Mouse (Mus musculus) lung, postnatal 0 days (tissue): ENCODE results near the gene Spred3. TPM values are rescaled to one million over a fixed set of nuclear protein-coding genes. Genes with fewer than 3 reads are reported as not detected.

Experiments
- ATAC-seq: fragments of 200-750 bp; cut with Nextera tagmentation; 2 replicates; pipeline ENCODE4 v1.8.0; 2017; ENCODE audit warnings: moderate library complexity
- DNase-seq: peaks from one replicate; pipeline ENCODE4 v3.0.0-alpha.2; 2016; ENCODE audit warnings: low spot score
- H3K27ac ChIP-seq: fragments of 300-500 bp; sonication (generic); 2 replicates; pipeline ENCODE4 v1.5.1; 2014; ENCODE audit warnings: antibody characterized with exemption, mild to moderate bottlenecking, low read length, mixed read lengths
- H3K27me3 ChIP-seq: fragments of 300-500 bp; sonication (generic); replicated peaks from 2 replicates; pipeline ENCODE4 v1.6.1; 2014; ENCODE audit warnings: low read length, mixed read lengths; ENCODE audit not compliant: insufficient read depth
- H3K36me3 ChIP-seq: fragments of 300-500 bp; sonication (generic); 2 replicates; pipeline ENCODE4 v1.6.1; 2014; ENCODE audit warnings: low read length, mixed read lengths; ENCODE audit not compliant: insufficient read depth
- H3K4me1 ChIP-seq: fragments of 300-500 bp; sonication (generic); 2 replicates; pipeline ENCODE4 v1.6.1; 2014; ENCODE audit warnings: antibody characterized with exemption, low read depth, low read length, mixed read lengths; ENCODE audit not compliant: insufficient read depth
- H3K4me2 ChIP-seq: fragments of 300-500 bp; sonication (generic); replicated peaks from 2 replicates; pipeline ENCODE4 v1.6.1; 2014; ENCODE audit warnings: low read depth, mild to moderate bottlenecking, low read length, moderate library complexity, mixed read lengths
- H3K4me3 ChIP-seq: fragments of 300-500 bp; sonication (generic); 2 replicates; pipeline ENCODE4 v1.5.1; 2014; ENCODE audit warnings: low read depth, low read length
- H3K9ac ChIP-seq: fragments of 300-500 bp; sonication (generic); replicated peaks from 2 replicates; pipeline ENCODE4 v1.6.1; 2014; ENCODE audit warnings: low read depth, mild to moderate bottlenecking
- H3K9me3 ChIP-seq: fragments of 300-500 bp; sonication (generic); 2 replicates; pipeline ENCODE4 v1.6.1; 2016; ENCODE audit warnings: low read length, mixed read lengths
- CTCF ChIP-seq: IDR thresholded peaks from 2 replicates; pipeline ENCODE4 v1.5.1; 2016; ENCODE audit warnings: antibody characterized with exemption, mild to moderate bottlenecking
- EP300 ChIP-seq: IDR thresholded peaks from 2 replicates; pipeline ENCODE4 v1.6.1; 2016; ENCODE audit warnings: antibody characterized with exemption, mild to moderate bottlenecking, control low read depth
- WGBS: fragments of 180-500 bp; shearing (Covaris S2); extraction: QIAGEN DNeasy Blood & Tissue Kit; methylation state at CpG from one replicate; pipeline ENCODE4 v1.1.7; 2014; 5-methylcytosine and 5-hydroxymethylcytosine counted together
- polyA plus RNA-seq: library from polyadenylated mRNA; unstranded; fragments of >200 nt; fragmentation: Nextera tagmentation; extraction: Ambion mirVana; gene quantifications from 2 replicates; pipeline ENCODE4 v1.2.1, GENCODE M21; 2015

Gene Spred3
- polyA plus RNA-seq, 1 experiment from 2014 or later, result 0.95 TPM

- Histone ChIP-seq H3K36me3 (peaks cover 14% of the 10 kb centered on the region; the same call in 1 of the 2 replicates), H3K9ac (peak within 1 kb of the TSS; percentile 77), H3K4me2 (peak within 1 kb of the TSS; percentile 70), H3K27ac (peak within 1 kb of the TSS; percentile 84), H3K9me3 (no peaks in the 10 kb centered on the region), H3K4me3 (peak within 1 kb of the TSS; percentile 79), H3K4me1 (peaks cover 9% of the 10 kb centered on the region; the same call in 1 of the 2 replicates), H3K27me3 (no peaks in the 10 kb centered on the region)
- 1% methylated on average over 62 of the region's 62 CpGs for WGBS
- ATAC-seq (peak; percentile 99), DNase-seq (peak; percentile 99)
- TF ChIP-seq CTCF, result peak; percentile 76
- TF ChIP-seq EP300, result peak; percentile 41; the same call in 1 of the 2 replicates
Measured at GRCm38 (mm10) chr7:29180077-29180853, 10.1 kb upstream of the Spred3 start, which contains the start of gene Psmd8. Psmd8 (minus strand) TSS chr7:29180701.

GRCm38 (mm10) chr7:29179323-29179722, 9.1 kb upstream of the Spred3 start:
- Histone ChIP-seq H3K4me1 (peaks cover 9% of the 10 kb centered on the region; the same call in 1 of the 2 replicates), H3K9ac (peak overlapping the region; percentile 77; the same call in 1 of the 2 replicates), H3K4me2 (peak overlapping the region; percentile 70), H3K4me3 (peak overlapping the region; percentile 79), H3K27ac (peak overlapping the region; percentile 84; the same call in 1 of the 2 replicates), H3K27me3 (no peaks in the 10 kb centered on the region), H3K36me3 (peaks cover 24% of the 10 kb centered on the region; the same call in 1 of the 2 replicates), H3K9me3 (no peaks in the 10 kb centered on the region)
- TF ChIP-seq EP300 (peak; percentile 38; the same call in 1 of the 2 replicates), CTCF (no peak)
- ATAC-seq (no peak), DNase-seq (peak; percentile 81)
- 16% methylated on average over 7 of the region's 7 CpGs for WGBS

- Histone ChIP-seq H3K9me3 (no peaks in the 10 kb centered on the region), H3K4me3 (no peak overlapping the region), H3K4me2 (no peak overlapping the region), H3K27me3 (0 out of 2 replicates have a peak, but pooled peaks cover 5% of the 10 kb centered on the region), H3K27ac (no peak overlapping the region), H3K36me3 (peaks cover 31% of the 10 kb centered on the region), H3K9ac (no peak overlapping the region), H3K4me1 (peaks cover 9% of the 10 kb centered on the region; the same call in 1 of the 2 replicates)
- DNase-seq, result no peak
- 78% methylated on average over 4 of the region's 4 CpGs for WGBS
- TF ChIP-seq EP300 (no peak), CTCF (peak; percentile 35)
- ATAC-seq, result no peak
Measured at GRCm38 (mm10) chr7:29178106-29178505, 7.9 kb upstream of the Spred3 start.

GRCm38 (mm10) chr7:29172390-29173016, 2.3 kb upstream of the Spred3 start:
- H3K27ac ChIP-seq, result no peak overlapping the region
- no peaks in the 10 kb centered on the region for H3K9me3 ChIP-seq
- 52% methylated on average over 30 of the region's 32 CpGs for WGBS
- no peak overlapping the region for H3K9ac ChIP-seq
- H3K4me3 ChIP-seq, result no peak overlapping the region
- H3K4me1 ChIP-seq, result peaks cover 11% of the 10 kb centered on the region
- H3K36me3 ChIP-seq, result peaks cover 31% of the 10 kb centered on the region
- ATAC-seq, result no peak
- TF ChIP-seq EP300 (no peak), CTCF (no peak)
- no peak for DNase-seq
- H3K4me2 ChIP-seq, result no peak overlapping the region
- peaks cover 16% of the 10 kb centered on the region for H3K27me3 ChIP-seq

GRCm38 (mm10) chr7:29171562-29172097, 1.4 kb upstream of the Spred3 start:
- peak overlapping the region; percentile 71 for H3K4me2 ChIP-seq
- H3K4me1 ChIP-seq, result peaks cover 11% of the 10 kb centered on the region
- DNase-seq, result no peak
- peaks cover 16% of the 10 kb centered on the region for H3K27me3 ChIP-seq
- H3K9me3 ChIP-seq, result no peaks in the 10 kb centered on the region
- WGBS, result 5% methylated on average over 30 of the region's 34 CpGs
- ATAC-seq, result no peak
- H3K36me3 ChIP-seq, result peaks cover 30% of the 10 kb centered on the region
- TF ChIP-seq CTCF (no peak), EP300 (no peak)
- no peak overlapping the region for H3K27ac ChIP-seq
- H3K9ac ChIP-seq, result 0 out of 2 replicates have a peak overlapping the region, but pooled peaks have one; percentile 3
- H3K4me3 ChIP-seq, result peak overlapping the region; percentile 44
